Mouse (Mus musculus) left cerebral cortex, adult 9 months (tissue): ENCODE results near the gene Cep112.
A peak's percentile ranks its signal among the peaks of the same experiment; 100 is the strongest.

Experiments used
- DNase-seq, 2 experiments: peaks; one replicate each; pipeline ENCODE4 v3.0.0; 2022; ENCODE audit warnings: low spot score in 2 of 2

Cep112 gene

DNA sequence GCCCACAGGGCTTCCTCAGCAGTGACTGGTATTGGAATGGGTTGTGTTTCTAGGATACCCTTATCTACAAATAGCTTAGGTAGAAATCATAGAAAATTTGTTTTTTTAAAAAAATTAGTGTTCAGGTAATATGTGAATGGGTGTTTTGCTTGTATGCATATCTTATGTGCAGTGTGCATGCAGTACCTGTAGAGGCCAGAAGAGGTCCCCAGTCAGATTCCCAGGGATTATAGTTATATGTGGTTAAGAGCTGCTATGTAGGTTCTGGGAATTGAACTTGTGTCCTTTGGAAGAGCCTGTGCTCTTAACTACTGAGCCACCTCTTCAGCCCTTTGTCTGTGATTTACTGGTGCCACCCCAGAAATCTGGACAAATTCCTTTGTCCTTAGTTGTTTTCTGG is 22.2 kb downstream of the Cep112 start:
- no peak for DNase-seq

DNA sequence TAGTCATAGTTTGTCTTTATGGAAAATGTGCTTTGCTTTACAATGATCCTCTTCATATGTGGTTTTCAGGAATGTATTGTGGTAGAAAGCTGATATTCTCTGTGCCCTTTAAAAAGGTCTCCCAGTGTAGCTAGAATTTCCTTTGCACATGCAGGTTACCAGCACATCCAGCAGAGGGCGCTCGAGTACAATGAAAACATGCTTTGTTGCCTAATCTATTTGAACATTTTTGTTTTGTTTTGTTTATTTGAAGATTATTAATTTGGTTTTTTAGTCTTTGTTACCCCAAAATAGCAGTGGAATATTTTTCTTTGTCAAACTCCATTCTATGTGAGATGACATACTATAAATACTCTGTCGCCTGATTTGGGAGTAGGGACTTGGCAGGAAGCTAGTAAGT is 24.8 kb downstream of the Cep112 start:
- DNase-seq = peak in 1 of 2 experiments; percentile 63

DNA sequence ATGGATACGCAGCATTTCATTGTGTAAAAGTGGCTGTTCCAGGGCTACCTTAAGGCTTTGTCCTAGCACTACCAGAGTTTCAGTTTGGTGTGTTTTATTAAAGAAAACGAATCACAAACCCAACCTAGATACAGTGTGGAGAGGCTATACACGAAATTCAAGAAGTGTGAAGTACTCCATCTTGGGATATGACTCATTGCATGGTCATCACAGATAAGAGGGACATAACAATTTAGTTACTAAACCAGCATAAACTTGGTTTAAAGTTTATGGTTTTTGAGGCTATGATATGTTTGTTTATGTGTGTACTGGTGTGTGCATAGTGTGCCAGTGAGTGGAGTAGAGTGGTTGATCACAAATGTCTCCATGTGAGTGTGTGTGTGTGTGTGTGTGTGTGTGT is 34.6 kb downstream of the Cep112 start:
- no peak for DNase-seq

DNA sequence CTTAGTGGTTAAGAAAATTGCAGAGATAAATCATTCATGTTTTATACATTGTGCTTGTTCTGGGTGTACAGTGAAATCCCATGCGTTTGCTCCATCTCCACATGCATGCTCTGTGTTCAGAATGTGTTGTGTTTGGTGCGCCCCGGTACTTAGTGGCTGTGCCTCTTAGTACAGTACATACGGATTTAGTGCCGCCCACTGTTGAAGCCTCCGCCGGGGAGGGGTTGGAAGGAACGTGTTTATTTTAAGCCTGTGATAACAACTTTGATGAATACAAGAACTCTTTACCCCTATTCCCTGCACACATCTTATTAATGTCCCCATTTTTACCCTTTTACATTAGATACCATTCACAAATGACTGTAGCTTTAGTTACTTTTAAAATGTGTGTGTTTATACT is 39.1 kb downstream of the Cep112 start:
- DNase-seq = peak in 1 of 2 experiments; percentile 19

DNA sequence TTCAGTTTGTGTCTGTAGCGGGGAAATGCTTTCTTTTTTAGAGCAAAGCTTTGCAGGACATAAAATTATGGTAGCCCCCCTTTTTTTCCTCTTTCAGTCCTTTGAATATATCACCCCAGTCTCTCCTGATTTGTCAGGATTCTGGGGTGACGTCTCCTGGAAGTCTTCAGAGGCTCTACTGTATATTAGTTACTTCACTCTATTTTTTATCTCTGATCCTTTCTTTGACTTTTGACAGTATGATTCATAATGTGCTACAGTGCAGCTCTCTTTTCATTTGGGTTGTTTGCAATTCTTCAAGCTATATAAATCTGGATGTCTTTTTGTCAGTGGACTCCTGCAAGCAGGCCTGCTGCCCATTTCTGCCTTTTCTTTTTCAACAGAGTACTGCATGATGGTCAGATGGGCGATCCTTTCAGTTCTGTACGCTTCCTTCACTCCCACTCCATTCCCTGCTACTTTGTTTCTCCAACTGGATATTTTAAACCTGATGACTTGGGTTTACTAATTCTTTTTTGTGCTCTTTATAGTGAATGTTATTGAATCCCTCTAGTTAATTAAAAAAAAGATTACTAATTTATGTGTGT is 39.8 kb downstream of the Cep112 start:
- DNase-seq = no peak

DNA sequence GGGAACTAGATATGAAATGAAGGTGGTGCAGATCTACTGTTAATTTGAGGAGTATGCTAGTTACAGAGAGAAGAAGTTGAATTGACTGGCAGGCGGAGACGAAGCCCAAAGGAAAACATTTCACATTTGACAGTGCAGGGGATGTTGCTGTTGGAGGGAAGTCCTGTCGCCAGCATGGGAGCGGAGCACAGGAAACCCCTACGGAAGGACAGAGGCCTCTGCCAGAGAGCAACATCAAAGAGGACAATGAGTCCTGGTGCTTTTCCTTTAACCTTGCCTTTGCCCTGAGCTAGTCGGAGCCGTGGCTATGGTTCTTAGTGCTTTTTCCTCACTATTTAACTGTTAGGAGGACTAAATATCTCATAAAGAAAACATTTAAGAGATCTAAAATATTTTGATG is 50.7 kb downstream of the Cep112 start:
- DNase-seq = no peak

DNA sequence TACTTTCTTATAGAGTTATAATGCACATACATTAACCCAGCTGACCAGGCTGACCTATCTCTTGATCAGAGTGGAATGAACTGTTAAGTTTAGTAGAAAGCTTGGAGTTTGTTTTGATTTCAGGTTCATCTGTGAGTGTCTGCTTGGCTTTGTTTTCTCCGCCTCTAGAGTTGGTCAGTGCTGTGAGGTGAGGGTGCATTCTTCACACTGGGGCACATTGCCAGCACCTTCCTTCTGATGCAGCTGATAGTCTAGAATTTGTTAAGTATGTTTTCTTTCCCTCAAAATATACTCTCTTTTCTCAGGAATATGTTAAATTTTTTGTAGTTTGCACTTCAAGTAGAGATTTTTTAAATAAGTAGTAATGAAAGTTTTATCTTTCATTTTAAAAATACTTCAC is 51.2 kb downstream of the Cep112 start:
- no peak for DNase-seq

DNA sequence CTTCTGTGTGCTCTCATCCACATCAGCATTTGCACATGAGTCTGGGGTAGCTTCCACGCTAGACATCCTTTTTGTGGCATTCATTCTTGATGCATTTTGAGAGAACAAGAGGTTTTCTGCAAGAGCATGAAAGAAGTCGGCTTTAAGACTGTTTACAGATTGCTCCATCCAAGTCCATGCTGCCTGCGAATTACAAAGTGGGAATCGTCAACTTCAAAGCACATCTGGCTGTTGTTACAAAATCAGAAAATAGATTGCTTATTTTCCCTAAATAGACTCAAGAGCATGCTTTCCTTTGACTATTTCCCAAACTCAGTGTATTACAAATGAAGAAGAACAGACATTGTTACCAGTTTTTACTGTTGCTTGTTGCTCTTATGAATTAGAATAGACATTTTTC is 59.0 kb downstream of the Cep112 start:
- DNase-seq = no peak

DNA sequence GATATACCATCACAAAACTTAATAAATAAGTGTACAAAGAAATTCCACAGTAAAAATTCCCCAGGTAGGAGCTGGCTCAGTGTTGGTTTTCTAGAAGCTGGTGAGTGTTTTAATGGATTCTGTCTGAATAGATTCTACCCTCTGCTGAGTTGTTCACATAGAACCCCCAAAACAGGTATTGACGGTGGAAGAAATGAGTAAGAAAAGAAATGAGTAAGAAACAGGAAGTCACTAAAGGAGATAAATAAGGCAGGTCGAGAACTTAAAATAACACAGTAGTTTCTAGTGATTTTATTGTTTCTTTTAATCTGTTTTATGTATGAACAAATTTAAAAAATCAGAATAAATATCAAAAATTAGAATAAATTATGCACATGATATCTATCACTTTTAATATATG is 63.3 kb downstream of the Cep112 start:
- no peak for DNase-seq

DNA sequence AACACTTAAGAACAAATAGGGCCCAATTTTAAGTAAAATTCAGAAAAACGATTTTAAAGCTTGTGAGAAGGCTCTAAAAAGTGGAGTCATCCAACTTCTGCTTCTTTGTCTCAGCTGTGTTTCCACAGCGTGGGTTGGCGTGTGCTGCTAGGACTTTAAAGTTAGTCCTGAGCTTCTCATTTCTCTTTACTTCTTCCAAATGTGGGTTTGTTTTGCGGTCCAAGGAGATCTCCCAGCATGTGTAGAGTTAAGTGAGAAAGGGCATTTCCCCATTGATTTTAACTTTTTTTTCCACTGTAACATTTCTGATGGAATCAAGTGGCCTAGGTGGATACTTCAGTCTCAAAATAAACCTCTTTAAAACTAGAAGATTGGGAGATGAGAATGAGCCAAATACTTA is 64.9 kb downstream of the Cep112 start:
- DNase-seq = no peak

DNA sequence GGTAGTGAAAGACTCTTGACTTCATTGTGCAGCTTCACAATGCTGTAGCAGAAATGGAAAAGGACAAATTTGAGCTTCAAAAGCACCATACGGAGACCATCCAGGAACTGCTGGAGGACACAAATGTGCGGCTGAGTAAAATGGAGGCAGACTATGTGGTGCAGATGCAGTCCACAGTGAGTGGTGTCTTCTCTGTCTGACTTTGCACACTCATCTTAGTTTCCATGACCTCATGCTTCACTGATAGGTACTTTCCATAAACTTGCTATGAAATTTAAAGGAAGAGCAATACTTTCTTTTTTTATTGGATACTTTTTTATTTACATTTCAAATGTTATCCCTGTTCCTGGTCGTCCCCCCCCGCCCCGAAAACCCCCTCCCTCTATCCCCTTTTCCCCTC is 83.2 kb downstream of the Cep112 start:
- no peak for DNase-seq

DNA sequence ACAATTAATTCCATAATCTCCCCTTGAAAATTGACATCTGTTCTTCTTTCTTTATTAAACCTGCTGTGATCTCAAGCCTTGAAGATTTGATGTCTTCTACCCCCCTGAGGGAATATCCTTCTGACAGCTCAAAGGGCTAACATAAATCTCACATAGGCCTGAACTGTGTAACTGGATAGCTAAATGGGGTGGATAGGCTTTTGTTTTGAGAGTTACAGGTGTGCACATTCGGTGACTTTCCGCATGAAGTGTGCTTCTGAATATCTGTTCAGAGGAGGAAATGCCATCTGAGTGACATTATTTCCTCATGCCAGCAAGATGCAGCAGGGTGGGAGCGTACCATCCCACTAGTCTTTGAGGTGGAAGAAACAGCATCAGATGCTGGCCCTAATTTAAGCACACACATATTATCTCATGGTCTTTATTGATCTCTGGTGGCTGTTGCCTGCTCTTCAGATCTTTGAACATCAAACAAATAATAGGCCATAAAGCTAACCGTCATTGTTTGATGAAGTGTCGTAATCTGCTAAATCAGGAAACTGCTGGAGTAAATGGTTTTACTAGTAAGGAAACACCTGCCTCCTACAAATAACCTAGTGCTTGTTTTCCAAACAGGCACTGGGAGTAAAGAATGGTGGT is 102.9 kb downstream of the Cep112 start:
- DNase-seq = no peak

DNA sequence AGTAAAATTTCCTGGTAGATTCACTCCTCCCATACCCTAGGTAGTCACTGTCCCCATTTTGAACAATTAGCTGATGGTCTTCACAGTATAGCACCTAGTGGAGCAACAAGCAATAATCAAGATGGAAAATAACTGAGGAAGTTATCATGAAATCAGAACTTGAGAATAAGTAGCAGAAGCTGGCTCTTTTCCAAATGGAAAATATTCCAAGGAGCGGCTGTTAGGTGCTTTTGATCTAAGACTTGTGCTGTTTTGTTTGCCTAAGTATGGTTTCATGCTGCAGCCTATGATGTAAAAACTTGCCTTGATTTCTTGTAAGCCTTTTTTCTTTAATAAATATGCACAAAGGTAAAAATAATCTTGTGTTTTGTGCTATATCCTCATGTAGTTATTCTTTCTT is 107.9 kb downstream of the Cep112 start:
- DNase-seq = no peak

DNA sequence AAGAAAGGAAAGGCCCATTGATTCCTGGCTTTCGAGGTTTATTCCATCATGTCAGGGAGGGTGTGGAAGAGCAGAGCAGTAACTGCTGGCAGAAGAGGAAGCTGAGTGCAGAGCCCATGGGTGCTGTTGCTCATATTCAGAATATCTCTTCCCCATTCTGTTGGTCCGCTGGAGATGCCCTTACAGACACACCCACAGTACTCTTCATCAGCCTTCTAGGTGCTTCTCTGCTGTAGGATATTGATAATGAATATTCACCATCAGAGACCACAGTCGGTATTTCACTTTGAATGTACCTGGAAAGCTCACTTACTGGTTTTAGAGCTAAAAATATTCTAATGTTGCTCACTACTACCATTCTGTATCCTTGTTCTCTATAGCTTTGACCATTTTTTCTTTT is 109.0 kb downstream of the Cep112 start:
- DNase-seq = no peak

DNA sequence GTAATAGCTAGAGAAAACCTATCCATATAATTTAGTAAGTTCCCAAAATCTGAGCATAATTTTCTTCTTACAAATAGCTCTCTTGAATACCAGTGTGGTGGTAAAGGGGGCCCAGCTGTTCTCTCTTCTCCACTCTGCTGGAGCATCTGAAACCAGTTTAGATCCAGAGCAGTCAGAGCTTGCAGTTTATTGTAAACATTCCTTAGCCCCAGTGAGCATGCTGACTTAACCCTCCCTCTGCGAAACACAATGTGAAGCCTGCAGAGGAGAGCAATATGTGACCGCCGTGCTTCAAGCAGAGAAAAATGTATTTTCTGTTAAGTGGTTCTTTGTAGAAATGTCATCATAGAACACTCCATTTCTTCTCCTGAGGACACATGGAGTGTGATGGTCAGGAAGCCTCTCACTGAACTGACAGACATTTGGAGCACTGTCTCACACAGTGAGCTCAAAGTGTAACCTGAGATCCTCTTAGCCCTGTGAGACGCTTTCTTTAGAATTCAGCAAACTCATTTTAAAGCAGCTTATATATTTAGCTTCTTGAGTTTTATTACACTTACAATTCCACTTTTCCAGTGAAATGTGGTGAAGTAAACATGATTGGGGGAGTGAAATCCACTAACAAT is 128.1 kb downstream of the Cep112 start:
- DNase-seq = no peak

DNA sequence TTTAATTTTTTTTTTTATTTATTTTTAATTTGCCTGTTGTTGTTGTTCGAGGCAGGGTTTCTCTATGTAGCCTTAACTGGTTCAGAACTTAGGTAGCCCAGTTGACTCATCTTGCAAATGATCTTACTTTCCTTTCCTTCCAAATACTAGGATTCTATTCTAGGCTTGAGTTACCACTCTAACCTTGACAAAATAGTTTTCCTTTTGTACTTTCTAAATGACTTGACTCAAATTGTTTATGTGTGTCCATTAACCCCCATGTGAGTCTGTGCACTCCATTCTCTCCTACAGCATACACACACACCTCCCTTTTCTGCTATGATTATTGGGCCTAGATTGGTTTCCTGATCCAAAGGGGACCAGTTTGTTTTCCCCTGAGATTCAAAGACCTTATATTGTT is 128.9 kb downstream of the Cep112 start:
- DNase-seq = no peak

DNA sequence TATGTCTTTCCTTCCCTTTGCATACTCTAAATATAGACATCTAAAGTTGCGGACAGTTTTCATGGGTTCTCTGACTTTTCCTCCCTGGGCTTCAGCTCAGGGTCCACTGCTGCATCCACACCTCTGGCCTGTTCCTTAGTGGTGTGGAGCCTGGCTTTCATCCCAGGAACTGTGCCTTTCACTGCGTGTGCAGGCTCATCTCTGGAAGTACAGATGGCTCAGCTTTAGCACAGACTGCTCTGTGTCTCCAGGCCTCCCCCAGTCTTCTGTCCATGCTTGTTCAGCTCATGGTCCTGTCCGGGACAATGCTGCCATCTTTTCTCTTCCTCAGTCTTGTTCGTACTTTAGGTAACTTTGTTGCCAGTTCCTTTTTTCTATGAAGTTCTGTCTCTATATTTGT is 133.6 kb downstream of the Cep112 start:
- no peak for DNase-seq

DNA sequence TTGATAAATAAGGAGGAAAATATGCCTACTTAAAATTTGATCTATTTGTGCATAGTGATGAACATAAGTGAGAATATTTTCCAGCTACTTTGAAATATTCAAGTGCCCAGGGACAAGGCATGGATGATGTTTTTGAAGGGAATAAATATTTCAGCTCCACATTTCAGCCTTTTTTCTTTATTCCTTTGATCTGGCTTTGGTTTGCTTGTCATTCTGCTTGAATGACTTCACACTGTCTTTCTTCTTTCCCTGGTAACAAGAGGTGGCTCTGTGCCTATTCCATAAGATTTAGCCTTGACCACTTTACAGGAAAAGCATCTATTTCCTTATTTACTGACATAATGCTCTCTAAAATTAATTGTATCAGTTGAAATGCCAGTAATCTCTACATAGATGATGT is 134.5 kb downstream of the Cep112 start:
- DNase-seq = no peak

DNA sequence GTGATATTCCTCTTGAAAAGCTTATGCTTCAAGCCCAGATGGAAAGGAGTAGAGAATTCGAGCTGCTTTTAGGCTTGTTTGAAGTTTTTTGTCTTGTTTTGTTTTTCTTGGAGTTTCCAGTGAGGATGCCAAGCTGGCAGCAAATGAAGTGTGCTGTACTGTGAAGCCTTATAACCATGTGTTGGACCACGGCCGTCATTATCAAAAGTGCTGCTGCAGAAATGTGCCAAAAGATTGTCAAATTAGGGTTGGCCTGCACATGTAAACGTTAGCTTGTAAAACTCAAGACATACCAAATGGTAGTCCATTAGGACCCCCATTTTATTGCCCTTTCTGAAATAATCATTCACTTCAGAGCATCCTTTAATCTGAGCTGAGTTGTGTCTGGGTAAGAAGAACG is 137.1 kb downstream of the Cep112 start:
- no peak for DNase-seq

DNA sequence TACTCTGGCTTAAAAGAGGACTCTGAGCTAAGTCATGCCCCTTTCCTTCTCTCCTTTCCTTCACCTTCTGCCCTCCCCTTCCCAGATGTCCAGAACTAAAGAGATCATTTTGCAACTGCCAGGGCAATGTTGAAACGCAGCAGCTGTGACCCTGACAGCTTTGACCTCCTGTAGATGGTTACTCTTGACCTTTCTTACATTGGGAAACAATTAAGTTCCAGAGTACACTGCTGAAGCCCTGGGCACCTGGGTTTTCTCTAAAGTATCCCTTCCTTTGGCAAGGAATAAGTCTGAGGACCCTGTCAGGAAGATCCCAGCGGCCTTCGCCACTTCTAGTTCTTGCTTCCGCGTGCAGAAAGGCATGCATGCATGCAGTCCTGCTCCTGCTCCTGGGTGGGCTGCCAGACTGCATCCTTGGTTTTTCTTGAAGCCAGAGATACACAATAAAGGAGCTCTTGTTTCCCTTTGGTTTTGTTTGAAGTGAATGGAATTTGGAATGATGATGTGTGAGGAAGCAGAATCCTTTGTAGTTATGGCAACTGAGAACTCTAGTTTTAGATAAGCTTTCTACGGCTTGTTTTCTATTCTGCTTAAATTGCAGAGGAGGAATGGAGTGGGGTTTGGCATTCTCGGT is 161.7 kb downstream of the Cep112 start:
- DNase-seq = peak in 1 of 2 experiments; percentile 14

DNA sequence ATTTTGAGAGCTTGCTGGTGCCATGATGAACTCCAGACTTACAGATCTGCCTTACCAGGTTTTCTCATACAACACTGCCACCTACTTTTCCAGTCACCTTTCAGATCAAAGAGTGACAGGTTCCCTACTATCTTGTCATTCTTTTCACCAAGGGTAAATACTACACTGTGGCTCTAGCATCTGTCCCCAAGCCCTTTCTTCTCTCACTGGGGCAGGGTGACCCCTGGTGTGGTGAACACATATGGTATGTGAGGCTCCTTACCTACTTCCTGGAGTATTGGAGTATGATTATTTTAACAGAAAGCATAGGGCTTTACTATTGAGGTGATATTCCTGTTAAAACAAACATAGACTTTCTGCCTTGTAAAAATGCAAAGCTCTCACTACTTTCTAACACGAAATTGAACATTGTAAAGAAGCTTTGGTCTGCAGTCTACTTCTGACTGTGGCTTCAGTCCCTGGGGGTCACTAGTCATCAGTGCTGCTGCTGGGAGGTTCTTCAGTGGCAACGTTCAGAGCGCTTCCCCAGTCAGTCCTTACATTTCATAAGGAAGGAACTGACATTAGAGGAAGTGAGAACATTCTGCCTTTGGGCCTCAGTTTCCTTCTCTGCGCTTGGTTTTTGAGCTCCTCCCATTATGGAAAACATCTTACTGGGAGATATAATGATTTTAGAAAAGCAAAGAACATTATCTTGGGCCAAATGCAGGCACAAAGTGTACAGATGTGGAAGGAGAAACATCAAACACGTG is 168.4 kb downstream of the Cep112 start:
- DNase-seq = no peak

DNA sequence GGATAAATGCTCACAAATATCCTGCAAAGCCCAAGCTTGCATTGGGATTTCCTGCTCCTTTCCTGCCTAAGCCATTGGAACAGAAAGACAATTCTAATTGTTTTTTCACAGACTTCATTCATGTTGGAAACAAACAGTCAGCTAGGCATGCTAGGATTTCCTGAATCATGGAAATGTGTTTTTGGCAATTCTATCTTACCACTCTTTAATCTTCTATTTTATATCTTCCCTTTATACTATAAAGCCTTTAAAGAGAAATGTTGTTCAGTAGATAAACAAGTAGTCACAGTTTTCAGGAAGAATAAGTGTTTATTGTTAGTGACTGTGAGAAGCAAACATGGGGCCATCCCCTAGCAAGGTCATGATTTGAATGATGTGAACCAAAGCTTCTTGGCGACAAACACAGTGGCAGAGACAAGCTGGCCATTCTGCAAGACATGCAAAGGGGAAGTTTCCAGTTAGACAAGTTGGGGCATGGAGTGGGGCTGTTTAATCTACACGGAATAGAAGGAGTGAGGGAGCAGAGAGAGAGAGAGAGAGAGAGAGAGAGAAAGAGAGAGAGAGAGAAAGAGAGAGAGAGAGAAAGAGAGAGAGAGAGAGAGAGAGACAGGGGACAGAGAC is 169.1 kb downstream of the Cep112 start:
- no peak for DNase-seq
